Mouse (Mus musculus) left cerebral cortex, adult 11 months (tissue): ENCODE data around the gene Mnat1.

Experiments used
- DNase-seq: peaks from one replicate; pipeline ENCODE4 v3.0.0; 2022; ENCODE audit warnings: low spot score

Mnat1 gene

GRCm38 (mm10) chr12:73317706-73318686 is 194.5 kb downstream of the Mnat1 start:
- DNase-seq = no peak
